Mouse (Mus musculus) forebrain, embryonic 16.5 days (tissue): ENCODE data around the gene Hes6. TPM values are rescaled to one million over a fixed set of nuclear protein-coding genes. Genes with fewer than 3 reads are reported as not detected.

Experiments used
- ATAC-seq: fragments of 200-750 bp; cut with Nextera tagmentation; 2 replicates; pipeline ENCODE4 v1.8.0; 2017; ENCODE audit warnings: mild to moderate bottlenecking, moderate library complexity
- H3K27ac ChIP-seq: fragments of 300-500 bp; sonication (generic); 2 replicates; pipeline ENCODE4 v1.5.1; 2014; ENCODE audit warnings: low read length, control low read depth
- H3K27me3 ChIP-seq: fragments of 300-500 bp; sonication (generic); replicated peaks from 2 replicates; pipeline ENCODE4 v1.6.1; 2014; ENCODE audit warnings: low read length; ENCODE audit not compliant: control insufficient read depth, insufficient read depth
- H3K36me3 ChIP-seq: fragments of 300-500 bp; sonication (generic); 2 replicates; pipeline ENCODE4 v1.6.1; 2014; ENCODE audit not compliant: control insufficient read depth, insufficient read depth
- H3K4me1 ChIP-seq: fragments of 300-500 bp; sonication (generic); replicated peaks from 2 replicates; pipeline ENCODE4 v1.6.1; 2014; ENCODE audit warnings: low read length; ENCODE audit not compliant: control insufficient read depth, insufficient read depth
- H3K4me2 ChIP-seq: fragments of 300-500 bp; sonication (generic); 2 replicates; pipeline ENCODE4 v1.6.1; 2014; ENCODE audit warnings: mild to moderate bottlenecking, low read length, control low read depth
- H3K4me3 ChIP-seq: fragments of 300-500 bp; sonication (generic); replicated peaks from 2 replicates; pipeline ENCODE4 v1.5.1; 2014; ENCODE audit warnings: mild to moderate bottlenecking, low read length, control low read depth
- H3K9ac ChIP-seq: fragments of 300-500 bp; sonication (generic); replicated peaks from 2 replicates; pipeline ENCODE4 v1.6.1; 2014; ENCODE audit warnings: low read depth, low read length, control low read depth
- H3K9me3 ChIP-seq: fragments of 300-500 bp; sonication (generic); 2 replicates; pipeline ENCODE4 v1.6.1; 2016; ENCODE audit warnings: low read length; ENCODE audit not compliant: control insufficient read depth
- WGBS: fragments of 180-500 bp; shearing (Covaris S2); extraction: QIAGEN DNeasy Blood & Tissue Kit; methylation state at CpG from one replicate; pipeline ENCODE4 v1.1.7; 2014; 5-methylcytosine and 5-hydroxymethylcytosine counted together
- polyA plus RNA-seq: library from polyadenylated mRNA; unstranded; fragments of >200 nt; fragmentation: Nextera tagmentation; extraction: Ambion mirVana; gene quantifications from 2 replicates; pipeline ENCODE4 v1.2.1, GENCODE M21; 2015

Hes6 gene
- polyA plus RNA-seq: 208 and 217 TPM in 2 replicates

DNA sequence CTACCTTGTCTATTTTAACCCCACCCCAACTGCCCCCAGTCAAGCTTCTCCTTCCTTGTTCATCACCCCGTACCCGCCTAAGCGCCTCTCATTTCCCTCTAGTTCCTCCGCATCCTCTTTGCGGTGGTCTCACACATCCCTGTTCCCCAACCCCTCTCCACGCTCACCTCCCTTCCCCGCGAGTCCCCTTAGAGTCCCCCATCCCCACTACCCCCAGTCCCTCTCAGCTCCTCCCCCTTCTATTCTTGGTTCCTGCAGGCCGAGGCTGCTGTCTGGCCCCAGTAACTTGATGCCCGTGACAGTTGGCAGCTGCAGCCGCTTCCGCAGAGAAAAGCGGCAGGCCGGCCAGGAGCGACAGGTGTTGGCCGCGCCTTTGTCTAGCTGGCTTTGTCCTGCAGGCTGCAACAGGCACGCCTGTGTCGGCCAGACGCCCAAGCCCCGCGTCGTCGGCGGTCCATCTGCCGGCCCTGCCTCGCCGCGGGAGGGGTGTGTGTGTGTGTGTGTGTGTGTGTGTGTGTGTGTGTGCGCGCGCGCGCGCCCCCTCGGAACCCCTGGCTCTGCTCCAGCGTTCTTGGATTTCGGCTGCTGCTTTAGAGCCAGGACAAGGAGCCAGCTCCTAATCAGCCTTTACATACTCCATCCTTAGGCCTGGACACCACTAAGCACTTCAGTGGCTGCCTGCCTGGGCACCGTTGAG is at the start of gene Hes6:
Gene Hes6 (minus strand): TSS at position 141 of the 697 bp plus-strand sequence.
- H3K27me3 ChIP-seq: no peaks in the 10 kb centered on the region
- peak within 1 kb of the TSS; percentile 80 for H3K4me3 ChIP-seq
- peak within 1 kb of the TSS; percentile 96 for H3K27ac ChIP-seq
- H3K36me3 ChIP-seq: no peaks in the 10 kb centered on the region
- H3K4me2 ChIP-seq: peak within 1 kb of the TSS; percentile 98
- WGBS: under 1% methylated on average over 33 of the region's 39 CpGs
- H3K9me3 ChIP-seq: no peaks in the 10 kb centered on the region
- peak; percentile 69 for ATAC-seq
- H3K4me1 ChIP-seq: peaks cover 31% of the 10 kb centered on the region
- peak within 1 kb of the TSS; percentile 92 for H3K9ac ChIP-seq

DNA sequence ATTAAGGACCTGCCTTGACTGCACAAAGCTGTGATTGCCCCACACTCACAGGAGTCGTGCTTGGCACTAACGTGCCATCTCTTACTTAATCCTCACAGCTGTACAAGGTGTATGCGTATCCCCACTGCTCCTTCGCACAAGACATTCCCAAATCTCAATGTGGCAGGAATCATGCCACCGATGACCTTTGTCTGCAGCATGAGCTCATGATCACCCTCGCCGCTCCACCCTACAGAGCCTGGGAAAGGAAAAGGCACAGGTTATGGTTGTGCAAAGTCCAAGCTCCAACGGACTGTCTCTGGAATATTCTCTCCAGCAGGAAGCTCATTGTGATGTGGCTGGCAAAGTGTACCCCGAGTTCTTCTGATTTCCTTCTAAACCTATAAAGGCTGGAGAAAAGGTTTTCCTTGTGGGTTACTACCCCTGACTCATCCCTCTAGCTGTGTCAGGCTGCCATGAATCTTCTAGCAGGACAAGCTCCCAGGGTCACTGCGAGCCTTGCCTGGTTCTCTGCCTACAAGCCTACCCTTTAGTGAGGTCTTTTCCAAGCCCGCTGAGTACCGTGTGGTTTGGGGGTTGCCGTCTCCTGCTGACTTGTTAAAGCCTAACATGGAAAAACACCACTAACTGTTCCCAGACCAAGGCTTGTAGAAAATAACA is 49.6 kb upstream of the Hes6 start:
- Histone ChIP-seq H3K4me2 (no peak overlapping the region), H3K9ac (no peak overlapping the region), H3K9me3 (no peaks in the 10 kb centered on the region), H3K4me3 (no peak overlapping the region), H3K27me3 (no peaks in the 10 kb centered on the region), H3K4me1 (peaks cover 9% of the 10 kb centered on the region), H3K36me3 (no peaks in the 10 kb centered on the region), H3K27ac (no peak overlapping the region)
- no peak for ATAC-seq
- WGBS: 88% methylated on average over 13 of the region's 13 CpGs

DNA sequence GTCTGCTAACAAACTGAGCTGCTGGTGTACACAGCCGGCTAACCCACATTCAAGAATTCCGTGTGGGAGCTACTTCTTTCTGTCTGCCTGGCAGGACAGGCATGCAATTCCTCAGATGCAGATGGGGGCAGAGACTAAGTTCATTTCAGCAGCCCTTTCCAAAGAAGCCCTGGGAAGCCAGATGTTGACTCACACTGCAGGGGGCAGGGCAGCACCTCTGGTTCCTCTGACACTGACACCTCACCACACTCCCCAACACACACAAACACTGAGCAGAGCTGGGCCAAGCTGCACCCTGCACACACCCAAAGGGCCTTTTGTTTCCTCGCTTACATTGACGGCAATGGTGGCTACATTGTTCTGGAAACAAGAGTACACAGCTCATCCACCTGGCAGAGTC is 46.7 kb upstream of the Hes6 start:
- no peak overlapping the region for H3K9ac ChIP-seq
- no peak overlapping the region for H3K27ac ChIP-seq
- H3K4me2 ChIP-seq: no peak overlapping the region
- H3K27me3 ChIP-seq: no peaks in the 10 kb centered on the region
- H3K9me3 ChIP-seq: no peaks in the 10 kb centered on the region
- 41% methylated on average over 4 of the region's 4 CpGs for WGBS
- peaks cover 37% of the 10 kb centered on the region for H3K4me1 ChIP-seq
- no peaks in the 10 kb centered on the region for H3K36me3 ChIP-seq
- no peak for ATAC-seq
- H3K4me3 ChIP-seq: no peak overlapping the region

DNA sequence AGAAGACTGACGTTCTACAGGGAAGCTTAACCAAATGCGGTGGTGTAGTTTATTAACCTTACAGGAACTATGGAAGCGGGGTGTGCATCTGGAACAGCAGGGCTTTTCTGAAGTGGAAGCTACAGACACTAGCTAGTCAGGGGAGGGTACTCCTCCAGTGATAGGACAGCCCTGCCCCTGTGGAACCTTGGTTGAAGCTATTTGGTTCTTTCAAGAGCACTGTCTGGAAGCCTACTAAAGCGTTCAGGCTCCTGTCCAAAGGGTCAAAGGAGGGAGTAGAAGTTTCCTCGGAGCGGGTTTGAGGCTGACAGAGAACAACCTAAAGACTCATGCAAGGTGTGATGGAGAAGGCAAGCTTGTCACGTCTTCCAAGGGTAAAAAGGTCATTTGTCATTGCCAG is 46.2 kb upstream of the Hes6 start:
- no peak for ATAC-seq
- 47% methylated on average over 7 of the region's 7 CpGs for WGBS
- H3K27me3 ChIP-seq: no peaks in the 10 kb centered on the region
- H3K4me3 ChIP-seq: peak overlapping the region; percentile 69
- peak overlapping the region; percentile 63 for H3K9ac ChIP-seq
- H3K27ac ChIP-seq: no peak overlapping the region
- H3K4me1 ChIP-seq: peaks cover 42% of the 10 kb centered on the region
- no peaks in the 10 kb centered on the region for H3K36me3 ChIP-seq
- H3K9me3 ChIP-seq: no peaks in the 10 kb centered on the region
- H3K4me2 ChIP-seq: peak overlapping the region; percentile 88

DNA sequence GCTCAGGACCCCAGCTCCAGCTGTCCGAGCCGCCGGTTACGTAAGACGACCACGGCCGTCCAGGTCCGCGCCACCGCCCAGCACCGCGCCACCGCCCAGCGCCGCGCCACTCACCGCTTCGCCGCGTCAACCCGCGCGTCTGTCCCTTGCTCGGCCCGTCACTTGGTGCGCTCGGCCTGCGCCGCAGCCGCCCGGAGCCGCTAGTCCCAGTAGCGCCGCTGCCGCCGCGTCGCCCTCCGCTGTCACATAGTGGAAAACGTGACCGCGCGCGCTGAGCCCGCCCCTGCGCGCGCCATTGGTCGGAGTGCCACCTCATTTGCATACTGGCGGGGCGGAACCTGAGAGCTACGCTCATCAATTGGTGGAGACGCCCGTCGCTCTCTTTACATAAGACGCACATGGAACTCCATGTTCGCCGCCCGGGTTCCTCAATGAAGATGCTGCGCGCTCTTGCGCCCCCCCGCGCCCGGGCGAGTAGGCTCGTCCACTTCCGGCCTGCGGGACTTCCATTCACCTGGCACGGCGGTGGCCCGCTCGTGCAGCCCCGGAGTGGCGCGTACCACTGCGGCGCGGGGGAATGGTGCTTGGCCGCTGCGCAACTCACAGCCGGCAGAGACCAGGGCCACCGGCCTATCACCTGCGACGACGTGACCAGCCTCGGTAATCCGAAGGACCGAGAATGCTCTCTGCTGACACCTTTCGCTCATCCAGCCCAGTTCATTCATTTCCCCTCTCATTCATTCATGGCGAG is 45.4 kb upstream of the Hes6 start, which contains the start of gene Per2:
Gene Per2 (minus strand): TSS at position 266 of the 751 bp plus-strand sequence.
- H3K36me3 ChIP-seq: no peaks in the 10 kb centered on the region
- peak within 1 kb of the TSS; percentile 68 for H3K9ac ChIP-seq
- peak within 1 kb of the TSS; percentile 88 for H3K4me2 ChIP-seq
- peaks cover 42% of the 10 kb centered on the region for H3K4me1 ChIP-seq
- H3K27ac ChIP-seq: peak within 1 kb of the TSS; percentile 43; the same call in 1 of the 2 replicates
- under 1% methylated on average over 91 of the region's 91 CpGs for WGBS
- no peaks in the 10 kb centered on the region for H3K9me3 ChIP-seq
- H3K27me3 ChIP-seq: no peaks in the 10 kb centered on the region
- peak; percentile 98 for ATAC-seq
- H3K4me3 ChIP-seq: peak within 1 kb of the TSS; percentile 69

DNA sequence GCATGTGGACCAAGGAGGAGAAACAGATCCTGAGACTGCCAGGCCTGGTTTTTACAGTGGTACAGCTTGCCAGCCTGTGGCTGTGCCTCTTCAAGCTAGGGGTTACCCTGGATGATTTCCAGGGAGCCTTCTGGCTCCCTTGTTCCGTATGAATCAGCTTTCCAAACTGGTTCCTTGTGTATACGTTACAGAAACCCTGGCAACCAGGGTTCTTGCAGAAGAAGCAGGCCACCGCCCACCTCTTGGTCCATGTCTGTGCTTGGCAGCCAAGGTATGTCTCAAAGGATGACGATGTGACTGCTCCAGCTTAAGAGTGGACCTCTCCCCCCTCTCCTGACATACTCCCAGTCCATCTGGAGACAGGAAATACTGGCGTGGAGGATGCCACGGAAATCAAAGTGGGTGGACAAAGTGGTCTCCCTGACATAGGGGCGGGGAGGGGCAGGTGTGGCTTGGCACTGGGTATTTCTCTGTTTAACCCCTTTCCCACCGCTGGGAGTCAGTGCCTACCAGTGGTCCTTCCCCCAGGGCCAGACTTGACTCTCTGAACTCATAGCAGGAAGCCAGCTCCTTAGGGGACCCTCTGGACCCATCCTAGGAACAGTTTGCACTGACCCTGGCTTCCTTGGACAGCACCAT is 44.5 kb upstream of the Hes6 start:
- H3K27me3 ChIP-seq: no peaks in the 10 kb centered on the region
- H3K27ac ChIP-seq: peak overlapping the region; percentile 29; the same call in 1 of the 2 replicates
- H3K36me3 ChIP-seq: no peaks in the 10 kb centered on the region
- 7% methylated on average over 8 of the region's 8 CpGs for WGBS
- peak overlapping the region; percentile 68 for H3K9ac ChIP-seq
- H3K9me3 ChIP-seq: no peaks in the 10 kb centered on the region
- H3K4me3 ChIP-seq: peak overlapping the region; percentile 69
- H3K4me2 ChIP-seq: peak overlapping the region; percentile 70
- H3K4me1 ChIP-seq: peaks cover 42% of the 10 kb centered on the region
- peak; percentile 1; the same call in 1 of the 2 replicates for ATAC-seq

DNA sequence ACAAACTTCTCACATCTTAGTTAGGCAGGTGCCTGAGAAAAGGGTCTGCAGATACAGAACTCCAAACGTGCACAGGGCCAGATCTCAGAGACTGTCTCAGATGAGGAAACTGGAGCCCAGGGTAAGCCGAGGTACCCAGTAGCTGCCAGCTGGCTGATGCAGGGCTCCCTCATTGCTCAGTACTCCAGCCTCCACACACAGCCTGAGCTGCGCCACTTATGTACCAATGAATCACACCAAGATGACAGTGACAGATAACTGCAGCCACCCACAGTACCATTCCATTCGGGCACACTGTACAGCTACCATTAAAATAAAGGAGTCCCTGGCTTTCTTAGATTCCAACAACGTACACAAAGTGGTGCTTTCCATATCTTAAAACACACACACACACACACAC is 43.9 kb upstream of the Hes6 start:
- peaks cover 42% of the 10 kb centered on the region for H3K4me1 ChIP-seq
- H3K27me3 ChIP-seq: no peaks in the 10 kb centered on the region
- H3K27ac ChIP-seq: 0 out of 2 replicates have a peak overlapping the region, but pooled peaks have one; percentile 4
- no peaks in the 10 kb centered on the region for H3K9me3 ChIP-seq
- 52% methylated on average over 5 of the region's 5 CpGs for WGBS
- H3K4me2 ChIP-seq: peak overlapping the region; percentile 70; the same call in 1 of the 2 replicates
- peak overlapping the region; percentile 69 for H3K4me3 ChIP-seq
- no peak for ATAC-seq
- H3K9ac ChIP-seq: no peak overlapping the region; the same call in none of the 2 replicates
- H3K36me3 ChIP-seq: no peaks in the 10 kb centered on the region

DNA sequence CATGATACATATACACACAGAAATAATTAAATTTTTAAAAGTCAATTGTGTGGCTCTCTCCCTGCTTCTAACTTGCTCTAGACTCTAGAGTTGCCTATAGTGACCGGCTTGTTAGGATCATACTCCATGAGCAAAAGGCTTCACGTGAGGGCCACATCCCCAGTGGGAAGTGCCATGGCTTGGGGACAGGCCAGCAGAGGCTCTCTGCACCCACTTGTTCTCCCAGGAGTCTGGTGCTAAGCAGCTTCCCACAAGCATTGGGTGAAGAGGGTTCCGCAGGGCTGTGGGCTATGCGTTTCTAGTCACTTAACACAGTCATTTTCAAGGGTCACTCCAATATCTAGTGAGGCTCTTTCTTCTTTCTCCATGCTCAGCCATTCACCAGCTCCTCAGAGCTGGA is 43.3 kb upstream of the Hes6 start:
- 94% methylated on average over 4 of the region's 4 CpGs for WGBS
- no peak for ATAC-seq
- no peak overlapping the region for H3K4me2 ChIP-seq

More for the DNA sequence above, 43.3 kb upstream of the Hes6 start:
- Histone ChIP-seq H3K9ac (no peak overlapping the region), H3K36me3 (no peaks in the 10 kb centered on the region), H3K4me1 (peaks cover 42% of the 10 kb centered on the region), H3K27me3 (no peaks in the 10 kb centered on the region), H3K9me3 (no peaks in the 10 kb centered on the region), H3K27ac (no peak overlapping the region), H3K4me3 (no peak overlapping the region)
